Mouse (Mus musculus): ENCODE data around the gene Cct3. TPM values are rescaled to one million over a fixed set of nuclear protein-coding genes. Genes with fewer than 3 reads are reported as not detected.

Gene Cct3
- total RNA-seq, 1 experiment, result 920 TPM

DNA sequence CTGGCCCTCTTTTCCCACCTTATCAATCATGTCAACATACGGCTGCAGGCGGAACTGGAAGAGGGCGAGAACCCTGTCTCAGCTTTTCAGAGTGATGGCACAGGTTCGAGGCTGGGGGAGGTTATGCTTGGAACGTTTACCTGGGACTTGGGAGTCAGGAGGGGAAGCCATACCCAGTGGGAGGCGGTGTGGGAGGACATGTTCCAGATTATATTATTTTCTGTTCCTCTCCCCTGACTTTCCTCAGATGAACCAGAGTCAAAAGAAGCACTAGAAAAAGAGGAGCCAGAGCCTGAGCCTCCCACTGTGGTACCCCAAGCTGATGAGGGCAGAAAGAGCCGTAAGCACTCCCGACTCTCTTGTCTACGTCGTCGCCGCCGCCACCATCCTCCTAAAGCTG, 53.8 kb downstream of the Cct3 start:
- no peak for TF ChIP-seq HCFC1 (IDR thresholded peaks at IDR 0.05; ENCODE audit: borderline replicate concordance, insufficient read depth, low read length)
- TF ChIP-seq CHD2 (IDR thresholded peaks at IDR 0.05; ENCODE audit: low read depth, low read length), result no peak
- TF ChIP-seq ZC3H11A (IDR thresholded peaks at IDR 0.05; ENCODE audit: borderline replicate concordance, low read depth, low read length), result no peak
- TF ChIP-seq MAFK (IDR thresholded peaks at IDR 0.05; ENCODE audit: insufficient read depth, low read depth, low read length), result no peak
- no peak for TF ChIP-seq ZNF384 (IDR thresholded peaks at IDR 0.05; ENCODE audit: low read depth, low read length)
- no peak for DNase-seq (ENCODE audit: low read depth, low spot score)
- Histone ChIP-seq H3K4me1 (ENCODE audit: control insufficient read depth in 2 of 2, insufficient read depth in 2 of 2, low read length in 2 of 2, poor library complexity in 1 of 2) (no peaks in the 10 kb centered on the region), H3K4me3 (ENCODE audit: insufficient read depth in 1 of 2, low read depth in 1 of 2, low read length in 2 of 2, poor library complexity in 1 of 2, severe bottlenecking in 1 of 2) (no peak overlapping the region), H3K9ac (ENCODE audit: insufficient read depth, low read depth, low read length, poor library complexity, severe bottlenecking) (no peak overlapping the region), H3K9me3 (ENCODE audit: control insufficient read depth, insufficient read depth, low read depth, low read length) (no peaks in the 10 kb centered on the region), H3K27ac (ENCODE audit: insufficient read depth, low read depth, low read length, poor library complexity, severe bottlenecking) (no peak overlapping the region), H3K36me3 (ENCODE audit: control insufficient read depth, insufficient read depth, low read length, poor library complexity, severe bottlenecking) (peaks cover 83% of the 10 kb centered on the region)
- in situ Hi-C loops (cut with MboI; ENCODE audit: low sequenced_read_pairs in 2 of 2, unreplicated experiment in 2 of 2), result loop anchor here in 1 of 2 experiments (5.0 kb wide), 1 partner anchor 38 kb away; no protein-coding TSS in a partner anchor

DNA sequence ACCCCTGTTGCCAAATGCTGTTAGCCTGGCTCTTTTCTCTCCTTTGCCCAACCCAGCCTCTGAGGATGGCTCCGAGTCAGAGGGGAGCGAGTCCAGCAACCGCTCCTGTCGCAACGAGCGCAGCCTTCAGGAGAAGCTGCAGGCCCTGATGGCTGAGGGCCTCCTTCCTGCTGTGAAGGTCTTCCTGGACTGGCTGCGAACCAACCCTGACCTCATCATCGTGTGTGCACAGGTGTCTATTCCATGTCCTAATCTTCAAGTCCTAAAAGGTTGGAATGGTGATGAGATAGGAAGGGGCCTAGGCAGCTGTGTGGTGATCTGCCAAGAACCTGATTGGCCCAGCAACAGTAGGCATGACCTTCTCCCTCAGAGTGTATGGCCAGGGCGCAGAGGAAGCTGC, 56.0 kb downstream of the Cct3 start:
- in situ Hi-C loops (cut with MboI; ENCODE audit: low sequenced_read_pairs in 2 of 2, unreplicated experiment in 2 of 2), result loop anchor here in 1 of 2 experiments (5.0 kb wide), 1 partner anchor 41 kb away; no protein-coding TSS in a partner anchor
- Histone ChIP-seq H3K27ac (ENCODE audit: insufficient read depth, low read depth, low read length, poor library complexity, severe bottlenecking) (no peak overlapping the region), H3K36me3 (ENCODE audit: control insufficient read depth, insufficient read depth, low read length, poor library complexity, severe bottlenecking) (peaks cover 87% of the 10 kb centered on the region), H3K4me1 (ENCODE audit: control insufficient read depth in 2 of 2, insufficient read depth in 2 of 2, low read length in 2 of 2, poor library complexity in 1 of 2) (no peaks in the 10 kb centered on the region), H3K4me3 (ENCODE audit: insufficient read depth in 1 of 2, low read depth in 1 of 2, low read length in 2 of 2, poor library complexity in 1 of 2, severe bottlenecking in 1 of 2) (no peak overlapping the region), H3K9ac (ENCODE audit: insufficient read depth, low read depth, low read length, poor library complexity, severe bottlenecking) (no peak overlapping the region), H3K9me3 (ENCODE audit: control insufficient read depth, insufficient read depth, low read depth, low read length) (no peaks in the 10 kb centered on the region)
- DNase-seq (ENCODE audit: low read depth, low spot score), result no peak
- no peak for TF ChIP-seq ZNF384 (IDR thresholded peaks at IDR 0.05; ENCODE audit: low read depth, low read length)
- TF ChIP-seq ZC3H11A (IDR thresholded peaks at IDR 0.05; ENCODE audit: borderline replicate concordance, low read depth, low read length), result no peak
- no peak for TF ChIP-seq MAFK (IDR thresholded peaks at IDR 0.05; ENCODE audit: insufficient read depth, low read depth, low read length)
- no peak for TF ChIP-seq HCFC1 (IDR thresholded peaks at IDR 0.05; ENCODE audit: borderline replicate concordance, insufficient read depth, low read length)
- TF ChIP-seq CHD2 (IDR thresholded peaks at IDR 0.05; ENCODE audit: low read depth, low read length), result no peak

DNA sequence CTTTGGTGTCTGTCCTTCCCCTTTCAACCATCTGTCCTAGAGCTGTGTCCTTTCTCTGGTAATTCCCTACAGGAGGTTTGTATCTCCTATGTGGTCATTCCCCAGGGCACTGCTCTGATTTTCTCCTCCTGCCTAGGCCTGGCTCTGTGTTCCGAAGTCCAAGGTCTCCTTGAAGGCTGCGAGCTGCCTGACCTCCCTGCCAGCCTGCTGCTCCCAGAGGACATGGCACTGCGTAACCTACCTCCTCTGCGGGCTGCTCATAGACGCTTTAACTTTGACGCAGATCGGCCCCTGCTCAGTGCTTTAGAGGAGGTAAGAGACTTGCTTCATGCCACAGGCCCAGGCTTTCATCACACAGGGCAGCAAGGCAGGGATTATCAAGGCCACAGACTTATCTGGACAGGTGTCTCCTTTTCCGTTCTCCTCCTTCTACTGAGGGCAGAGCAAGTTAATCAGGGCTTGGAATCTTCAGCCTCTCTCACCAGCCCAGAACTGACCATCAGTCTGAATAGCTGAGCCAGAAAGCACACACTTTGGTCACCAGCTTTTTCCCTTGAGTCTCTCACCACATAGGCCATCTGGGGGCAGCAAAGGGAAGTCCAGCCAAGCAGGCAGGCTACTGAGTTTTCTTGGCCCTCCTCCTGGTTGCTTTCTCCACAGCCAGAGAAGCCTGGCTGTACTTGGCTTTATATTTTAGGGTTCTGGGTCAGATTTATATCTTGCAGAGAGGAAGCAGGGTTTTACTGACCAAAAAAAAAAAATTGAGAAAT, 57.7 kb downstream of the Cct3 start:
- no peaks in the 10 kb centered on the region; a peak in 1 of 4 replicates for H3K4me1 ChIP-seq (ENCODE audit: control insufficient read depth in 2 of 2, insufficient read depth in 2 of 2, low read length in 2 of 2, poor library complexity in 1 of 2)
- no peak overlapping the region for H3K27ac ChIP-seq (ENCODE audit: insufficient read depth, low read depth, low read length, poor library complexity, severe bottlenecking)
- in situ Hi-C loops (cut with MboI; ENCODE audit: low sequenced_read_pairs in 2 of 2, unreplicated experiment in 2 of 2), result loop anchor here in 1 of 2 experiments (5.0 kb wide), 1 partner anchor 42 kb away; no protein-coding TSS in a partner anchor
- H3K9ac ChIP-seq (ENCODE audit: insufficient read depth, low read depth, low read length, poor library complexity, severe bottlenecking), result no peak overlapping the region
- H3K4me3 ChIP-seq (ENCODE audit: insufficient read depth in 1 of 2, low read depth in 1 of 2, low read length in 2 of 2, poor library complexity in 1 of 2, severe bottlenecking in 1 of 2), result no peak overlapping the region
- DNase-seq (ENCODE audit: low read depth, low spot score), result no peak
- TF ChIP-seq ZNF384 (IDR thresholded peaks at IDR 0.05; ENCODE audit: low read depth, low read length) (no peak), HCFC1 (IDR thresholded peaks at IDR 0.05; ENCODE audit: borderline replicate concordance, insufficient read depth, low read length) (no peak), MAFK (IDR thresholded peaks at IDR 0.05; ENCODE audit: insufficient read depth, low read depth, low read length) (no peak), ZC3H11A (IDR thresholded peaks at IDR 0.05; ENCODE audit: borderline replicate concordance, low read depth, low read length) (no peak), CHD2 (IDR thresholded peaks at IDR 0.05; ENCODE audit: low read depth, low read length) (no peak)
- H3K36me3 ChIP-seq (ENCODE audit: control insufficient read depth, insufficient read depth, low read length, poor library complexity, severe bottlenecking), result peaks cover 96% of the 10 kb centered on the region
- H3K9me3 ChIP-seq (ENCODE audit: control insufficient read depth, insufficient read depth, low read depth, low read length), result no peaks in the 10 kb centered on the region

DNA sequence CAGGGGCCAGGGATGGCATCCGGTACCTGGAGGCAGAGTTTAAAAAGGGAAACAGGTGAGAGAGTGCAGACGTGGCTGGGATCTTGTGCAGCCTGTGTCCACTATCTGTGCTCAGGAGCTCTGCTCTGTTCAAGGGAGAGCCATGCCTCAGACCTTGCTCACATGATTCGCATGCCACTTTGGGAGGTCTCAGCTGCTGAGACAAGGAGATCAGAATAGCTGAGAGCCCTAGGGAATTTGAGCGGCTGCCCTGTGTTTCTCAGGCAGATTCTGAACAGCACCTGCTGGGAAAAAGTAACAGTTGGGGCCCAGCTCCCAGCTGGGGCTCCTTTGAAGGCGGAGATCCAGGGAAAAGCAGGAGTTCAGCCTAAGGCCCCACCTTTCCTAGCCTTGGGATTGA, 62.7 kb downstream of the Cct3 start:
- in situ Hi-C loops (cut with MboI; ENCODE audit: low sequenced_read_pairs in 2 of 2, unreplicated experiment in 2 of 2), result no loop called here
- no peaks in the 10 kb centered on the region for H3K9me3 ChIP-seq (ENCODE audit: control insufficient read depth, insufficient read depth, low read depth, low read length)
- no peak overlapping the region for H3K9ac ChIP-seq (ENCODE audit: insufficient read depth, low read depth, low read length, poor library complexity, severe bottlenecking)
- H3K36me3 ChIP-seq (ENCODE audit: control insufficient read depth, insufficient read depth, low read length, poor library complexity, severe bottlenecking), result peaks cover 76% of the 10 kb centered on the region
- DNase-seq (ENCODE audit: low read depth, low spot score), result no peak
- H3K27ac ChIP-seq (ENCODE audit: insufficient read depth, low read depth, low read length, poor library complexity, severe bottlenecking), result no peak overlapping the region
- H3K4me3 ChIP-seq (ENCODE audit: insufficient read depth in 1 of 2, low read depth in 1 of 2, low read length in 2 of 2, poor library complexity in 1 of 2, severe bottlenecking in 1 of 2), result no peak overlapping the region
- H3K4me1 ChIP-seq (ENCODE audit: control insufficient read depth in 2 of 2, insufficient read depth in 2 of 2, low read length in 2 of 2, poor library complexity in 1 of 2), result peaks cover 0 to 8% of the 10 kb centered on the region in 2 experiments; a peak in 1 of 4 replicates
- no peak for TF ChIP-seq MAFK (IDR thresholded peaks at IDR 0.05; ENCODE audit: insufficient read depth, low read depth, low read length)
- no peak for TF ChIP-seq ZC3H11A (IDR thresholded peaks at IDR 0.05; ENCODE audit: borderline replicate concordance, low read depth, low read length)
- no peak for TF ChIP-seq ZNF384 (IDR thresholded peaks at IDR 0.05; ENCODE audit: low read depth, low read length)
- no peak for TF ChIP-seq CHD2 (IDR thresholded peaks at IDR 0.05; ENCODE audit: low read depth, low read length)
- no peak for TF ChIP-seq HCFC1 (IDR thresholded peaks at IDR 0.05; ENCODE audit: borderline replicate concordance, insufficient read depth, low read length)

All from ES-E14 (cell line).